Mouse (Mus musculus) liver, postnatal 0 days (tissue): ENCODE measurements around the gene Unc5b.

Experiments used
- CTCF ChIP-seq: sonication (generic); IDR thresholded peaks from 2 replicates; pipeline ENCODE4 v1.5.1; 2016; ENCODE audit warnings: antibody characterized with exemption, low read depth
- EP300 ChIP-seq: IDR thresholded peaks from 2 replicates; pipeline ENCODE4 v1.6.1; 2016; ENCODE audit warnings: antibody characterized with exemption, low read depth, mild to moderate bottlenecking

GRCm38 (mm10) chr10:60790912-60791311, 40.5 kb downstream of the Unc5b start:
- TF ChIP-seq CTCF (no peak), EP300 (no peak)
